Mouse (Mus musculus) heart, adult 2 months (tissue): ENCODE measurements around the gene Slc6a2.

Source experiments
- CTCF ChIP-seq: fragments of 200-600 bp; IDR thresholded peaks from 2 replicates; pipeline ENCODE4 v1.8.1; 2022; ENCODE audit warnings: antibody characterized with exemption, mild to moderate bottlenecking, moderate library complexity
- EP300 ChIP-seq: fragments of 200-500 bp; IDR thresholded peaks from 2 replicates; pipeline ENCODE4 v1.6.1; 2011; ENCODE audit warnings: low read depth, low read length, control low read depth; ENCODE audit not compliant: insufficient read depth
- POLR2A ChIP-seq: fragments of 200-500 bp; IDR thresholded peaks from 2 replicates; pipeline ENCODE4 v1.6.1; 2011; ENCODE audit warnings: mild to moderate bottlenecking, low read depth, low read length, control low read depth; ENCODE audit not compliant: insufficient read depth

GRCm38 (mm10) chr8:92913396-92913795 is 46.5 kb upstream of the Slc6a2 start:
- TF ChIP-seq POLR2A (no peak), EP300 (no peak), CTCF (no peak)
